Mouse (Mus musculus): Measurements from ENCODE around the gene Tdp1.

GRCm38 (mm10) chr12:100002914-100003587 lies 118.7 kb downstream of the Tdp1 start:
- no peak for TF ChIP-seq CTCF (IDR thresholded peaks at IDR 0.05)
- TF ChIP-seq EP300 (IDR thresholded peaks at IDR 0.05) = no peak
